Mouse (Mus musculus): ENCODE measurements around the gene Prss36. TPM values are rescaled to one million over a fixed set of nuclear protein-coding genes. Genes with fewer than 3 reads are reported as not detected.

The Prss36 gene
- polyA plus RNA-seq, 1 experiment from 2014 or later: 10.6 TPM

DNA sequence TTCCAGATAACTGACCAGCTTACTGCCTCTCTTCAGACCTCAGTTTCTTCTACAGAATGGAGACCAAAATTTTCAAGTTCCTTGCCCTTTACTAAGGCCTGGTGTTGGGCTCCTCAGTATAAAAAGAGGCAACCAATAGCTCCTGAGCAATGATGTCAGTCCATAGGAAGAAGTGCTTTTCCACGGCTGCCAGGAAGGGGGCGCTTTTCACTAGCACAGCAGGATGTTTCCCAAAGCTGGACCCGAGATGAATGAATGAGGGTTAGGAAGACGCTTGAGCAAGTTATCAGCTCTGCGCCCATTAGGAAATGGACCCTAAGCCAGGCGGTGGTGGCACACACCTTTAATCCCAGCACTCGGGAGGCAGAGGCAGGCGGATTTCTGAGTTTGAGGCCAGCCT lies 25.0 kb downstream of the Prss36 start:
- Histone ChIP-seq H3K4me1 (ENCODE audit: control insufficient read depth, insufficient read depth, low read length) (no peaks in the 10 kb centered on the region), H3K27me3 (ENCODE audit: control insufficient read depth, insufficient read depth, low read length) (no peaks in the 10 kb centered on the region), H3K9ac (ENCODE audit: low read depth, low read length) (no peak overlapping the region), H3K9me3 (replicated peaks; ENCODE audit: control insufficient read depth, low read length) (no peaks in the 10 kb centered on the region), H3K36me3 (ENCODE audit: control insufficient read depth, insufficient read depth, low read length) (peaks cover 5% of the 10 kb centered on the region; the same call in 1 of the 2 replicates), H3K27ac (ENCODE audit: low read depth, low read length) (no peak overlapping the region), H3K4me3 (ENCODE audit: low read depth, low read length) (no peak overlapping the region), H3K4me2 (no peak overlapping the region)
- no peak for ATAC-seq (replicated peaks; ENCODE audit: insufficient number of reproducible peaks, low FRiP score, low TSS enrichment)
- WGBS (ENCODE audit: insufficient replicate concordance): 62% methylated on average over 8 of the region's 8 CpGs

DNA sequence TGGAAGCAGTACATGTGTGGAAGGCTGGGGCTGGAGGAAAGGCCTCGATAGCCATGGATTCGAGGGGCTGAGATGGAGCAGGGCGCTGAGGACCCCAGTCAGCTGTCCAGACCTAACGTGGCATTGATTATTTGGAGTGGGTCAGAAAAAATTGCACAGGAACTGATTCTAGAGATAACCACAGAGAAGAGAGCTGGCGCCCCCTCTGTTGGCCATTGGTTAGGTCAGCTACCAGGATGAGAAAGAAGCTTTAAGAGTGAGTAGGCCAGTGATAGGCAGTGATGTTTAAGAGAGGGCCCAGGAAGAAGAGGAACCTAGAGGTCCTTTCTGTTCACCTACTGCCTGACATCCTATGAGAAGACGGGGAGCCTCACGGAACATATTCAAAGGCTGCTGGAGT lies 27.2 kb downstream of the Prss36 start:
- Histone ChIP-seq H3K27me3 (ENCODE audit: control insufficient read depth, insufficient read depth, low read length) (no peaks in the 10 kb centered on the region), H3K4me1 (ENCODE audit: control insufficient read depth, insufficient read depth, low read length) (no peaks in the 10 kb centered on the region), H3K9me3 (replicated peaks; ENCODE audit: control insufficient read depth, low read length) (no peaks in the 10 kb centered on the region), H3K9ac (ENCODE audit: low read depth, low read length) (no peak overlapping the region), H3K36me3 (ENCODE audit: control insufficient read depth, insufficient read depth, low read length) (peaks cover 5% of the 10 kb centered on the region; the same call in 1 of the 2 replicates), H3K4me3 (ENCODE audit: low read depth, low read length) (no peak overlapping the region), H3K4me2 (no peak overlapping the region), H3K27ac (ENCODE audit: low read depth, low read length) (no peak overlapping the region)
- whole genome bisulfite sequencing (ENCODE audit: insufficient replicate concordance): 76% methylated on average over 7 of the region's 7 CpGs
- no peak for ATAC-seq (replicated peaks; ENCODE audit: insufficient number of reproducible peaks, low FRiP score, low TSS enrichment)

- no peak overlapping the region for H3K9ac ChIP-seq (ENCODE audit: low read depth, low read length)
- no peak overlapping the region for H3K27ac ChIP-seq (ENCODE audit: low read depth, low read length)
- no peak overlapping the region for H3K4me2 ChIP-seq
- H3K36me3 ChIP-seq (ENCODE audit: control insufficient read depth, insufficient read depth, low read length): peaks cover 5% of the 10 kb centered on the region; the same call in 1 of the 2 replicates
- WGBS (ENCODE audit: insufficient replicate concordance): 58% methylated on average over 3 of the region's 3 CpGs
- no peaks in the 10 kb centered on the region for H3K4me1 ChIP-seq (ENCODE audit: control insufficient read depth, insufficient read depth, low read length)
- no peaks in the 10 kb centered on the region for H3K9me3 ChIP-seq (replicated peaks; ENCODE audit: control insufficient read depth, low read length)
- no peak for ATAC-seq (replicated peaks; ENCODE audit: insufficient number of reproducible peaks, low FRiP score, low TSS enrichment)
- H3K27me3 ChIP-seq (ENCODE audit: control insufficient read depth, insufficient read depth, low read length): no peaks in the 10 kb centered on the region
- H3K4me3 ChIP-seq (ENCODE audit: low read depth, low read length): no peak overlapping the region
Measured at GRCm38 (mm10) chr7:127918203-127918602, 28.3 kb downstream of the Prss36 start.

- H3K27me3 ChIP-seq (ENCODE audit: control insufficient read depth, insufficient read depth, low read length): no peaks in the 10 kb centered on the region
- ATAC-seq (replicated peaks; ENCODE audit: insufficient number of reproducible peaks, low FRiP score, low TSS enrichment): no peak
- H3K27ac ChIP-seq (ENCODE audit: low read depth, low read length): no peak overlapping the region
- WGBS (ENCODE audit: insufficient replicate concordance): 89% methylated on average over 12 of the region's 12 CpGs
- H3K4me1 ChIP-seq (ENCODE audit: control insufficient read depth, insufficient read depth, low read length): no peaks in the 10 kb centered on the region
- H3K9me3 ChIP-seq (replicated peaks; ENCODE audit: control insufficient read depth, low read length): no peaks in the 10 kb centered on the region
- no peak overlapping the region for H3K4me2 ChIP-seq
- H3K4me3 ChIP-seq (ENCODE audit: low read depth, low read length): no peak overlapping the region
- no peak overlapping the region for H3K9ac ChIP-seq (ENCODE audit: low read depth, low read length)
- peaks cover 5% of the 10 kb centered on the region; the same call in 1 of the 2 replicates for H3K36me3 ChIP-seq (ENCODE audit: control insufficient read depth, insufficient read depth, low read length)
Measured at GRCm38 (mm10) chr7:127915293-127915692, 31.2 kb downstream of the Prss36 start.

- peak overlapping the region; percentile 99 for H3K4me3 ChIP-seq (ENCODE audit: low read depth, low read length)
- peak overlapping the region; percentile 86 for H3K9ac ChIP-seq (ENCODE audit: low read depth, low read length)
- peak overlapping the region; percentile 81 for H3K4me2 ChIP-seq
- H3K27ac ChIP-seq (ENCODE audit: low read depth, low read length): 0 out of 2 replicates have a peak overlapping the region, but pooled peaks have one; percentile 73
- no peaks in the 10 kb centered on the region for H3K27me3 ChIP-seq (ENCODE audit: control insufficient read depth, insufficient read depth, low read length)
- 10% methylated on average over 4 of the region's 4 CpGs for WGBS (ENCODE audit: insufficient replicate concordance)
- no peaks in the 10 kb centered on the region for H3K4me1 ChIP-seq (ENCODE audit: control insufficient read depth, insufficient read depth, low read length)
- H3K9me3 ChIP-seq (replicated peaks; ENCODE audit: control insufficient read depth, low read length): no peaks in the 10 kb centered on the region
- no peak for ATAC-seq (replicated peaks; ENCODE audit: insufficient number of reproducible peaks, low FRiP score, low TSS enrichment)
- H3K36me3 ChIP-seq (ENCODE audit: control insufficient read depth, insufficient read depth, low read length): peaks cover 23% of the 10 kb centered on the region
Measured at GRCm38 (mm10) chr7:127912938-127913337, 33.6 kb downstream of the Prss36 start.

GRCm38 (mm10) chr7:127912190-127912871 lies 34.2 kb downstream of the Prss36 start, which contains the start of gene Kat8:
Gene Kat8, plus strand, starts transcription at chr7:127912516.
- Histone ChIP-seq H3K27ac (ENCODE audit: low read depth, low read length) (peak within 1 kb of the TSS; percentile 73), H3K4me2 (peak within 1 kb of the TSS; percentile 81), H3K9ac (ENCODE audit: low read depth, low read length) (peak within 1 kb of the TSS; percentile 86), H3K9me3 (replicated peaks; ENCODE audit: control insufficient read depth, low read length) (no peaks in the 10 kb centered on the region), H3K4me1 (ENCODE audit: control insufficient read depth, insufficient read depth, low read length) (no peaks in the 10 kb centered on the region), H3K4me3 (ENCODE audit: low read depth, low read length) (peak within 1 kb of the TSS; percentile 99), H3K27me3 (ENCODE audit: control insufficient read depth, insufficient read depth, low read length) (no peaks in the 10 kb centered on the region), H3K36me3 (ENCODE audit: control insufficient read depth, insufficient read depth, low read length) (peaks cover 28% of the 10 kb centered on the region)
- WGBS (ENCODE audit: insufficient replicate concordance): under 1% methylated on average over 40 of the region's 40 CpGs
- ATAC-seq (replicated peaks; ENCODE audit: insufficient number of reproducible peaks, low FRiP score, low TSS enrichment): peak; percentile 91

- no peak overlapping the region for H3K4me3 ChIP-seq (ENCODE audit: low read depth, low read length)
- H3K36me3 ChIP-seq (ENCODE audit: control insufficient read depth, insufficient read depth, low read length): peaks cover 36% of the 10 kb centered on the region
- 87% methylated on average over 4 of the region's 4 CpGs for WGBS (ENCODE audit: insufficient replicate concordance)
- peaks cover 7% of the 10 kb centered on the region for H3K4me1 ChIP-seq (ENCODE audit: control insufficient read depth, insufficient read depth, low read length)
- no peaks in the 10 kb centered on the region for H3K27me3 ChIP-seq (ENCODE audit: control insufficient read depth, insufficient read depth, low read length)
- H3K27ac ChIP-seq (ENCODE audit: low read depth, low read length): no peak overlapping the region
- no peak overlapping the region for H3K9ac ChIP-seq (ENCODE audit: low read depth, low read length)
- no peaks in the 10 kb centered on the region for H3K9me3 ChIP-seq (replicated peaks; ENCODE audit: control insufficient read depth, low read length)
- ATAC-seq (replicated peaks; ENCODE audit: insufficient number of reproducible peaks, low FRiP score, low TSS enrichment): no peak
- H3K4me2 ChIP-seq: no peak overlapping the region
Measured at GRCm38 (mm10) chr7:127908656-127909055, 37.9 kb downstream of the Prss36 start.

- peaks cover 7% of the 10 kb centered on the region for H3K4me1 ChIP-seq (ENCODE audit: control insufficient read depth, insufficient read depth, low read length)
- H3K27me3 ChIP-seq (ENCODE audit: control insufficient read depth, insufficient read depth, low read length): no peaks in the 10 kb centered on the region
- peaks cover 36% of the 10 kb centered on the region for H3K36me3 ChIP-seq (ENCODE audit: control insufficient read depth, insufficient read depth, low read length)
- H3K9me3 ChIP-seq (replicated peaks; ENCODE audit: control insufficient read depth, low read length): no peaks in the 10 kb centered on the region
- no peak overlapping the region for H3K9ac ChIP-seq (ENCODE audit: low read depth, low read length)
- no peak overlapping the region for H3K27ac ChIP-seq (ENCODE audit: low read depth, low read length)
- H3K4me2 ChIP-seq: no peak overlapping the region
- no peak overlapping the region for H3K4me3 ChIP-seq (ENCODE audit: low read depth, low read length)
- 90% methylated on average over 12 of the region's 12 CpGs for WGBS (ENCODE audit: insufficient replicate concordance)
- ATAC-seq (replicated peaks; ENCODE audit: insufficient number of reproducible peaks, low FRiP score, low TSS enrichment): no peak
Measured at GRCm38 (mm10) chr7:127907939-127908338, 38.6 kb downstream of the Prss36 start.

Measured in heart, embryonic 11.5 days (tissue).